Mouse (Mus musculus): ENCODE data around the gene Gm13691. TPM values are rescaled to one million over a fixed set of nuclear protein-coding genes. Genes with fewer than 3 reads are reported as not detected.
"Not testable (repeated sequence)": the region's sequence is repeated elsewhere in the genome, so short reads cannot be mapped to it uniquely, and the experiment has no call there.

Gm13691 gene
- total and polyA plus RNA-seq, 2 experiments from 2014 or later: not detected

DNA sequence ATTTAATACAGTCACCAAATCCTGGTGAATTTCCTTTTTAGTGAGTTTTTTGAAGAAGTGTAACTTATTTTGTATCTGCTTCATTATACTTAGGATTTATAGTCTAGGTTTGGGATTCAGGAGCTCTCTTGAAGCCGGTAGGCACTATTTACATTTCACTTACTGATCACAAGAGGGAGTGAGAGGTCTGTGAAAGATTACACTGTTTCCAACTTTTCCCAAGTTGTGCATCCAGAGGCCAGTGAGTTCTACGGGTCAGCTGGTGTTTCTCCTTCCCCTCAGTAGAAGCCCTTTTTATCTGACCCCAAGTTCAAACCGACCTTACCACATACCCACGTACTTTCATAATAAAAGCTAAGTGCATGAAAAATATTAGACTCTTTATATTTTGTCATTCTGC, 47.0 kb downstream of the Gm13691 start:
- peak; percentile 69 for TF ChIP-seq CTCF (IDR thresholded peaks at IDR 0.05; ENCODE audit: low read depth)
- no peak overlapping the region for H3K4me2 ChIP-seq (ENCODE audit: low read depth, low read length)
- no peaks in the 10 kb centered on the region for H3K4me1 ChIP-seq (ENCODE audit: insufficient read depth, low read length)
- no peaks in the 10 kb centered on the region for H3K9me3 ChIP-seq (ENCODE audit: low read length)
- no peaks in the 10 kb centered on the region for H3K36me3 ChIP-seq (ENCODE audit: insufficient read depth, low read length)
- no peak overlapping the region for H3K27ac ChIP-seq
- DNase-seq (ENCODE audit: low spot score) (peak; percentile 65), ATAC-seq (peak; percentile 45; the same call in 1 of the 2 replicates)
- WGBS: 35% methylated on average over 4 of the region's 4 CpGs
- H3K27me3 ChIP-seq (ENCODE audit: insufficient read depth, low read length): no peaks in the 10 kb centered on the region
- no peak overlapping the region for H3K9ac ChIP-seq (replicated peaks; ENCODE audit: low read length)
- H3K4me3 ChIP-seq (ENCODE audit: low read length): no peak overlapping the region

DNA sequence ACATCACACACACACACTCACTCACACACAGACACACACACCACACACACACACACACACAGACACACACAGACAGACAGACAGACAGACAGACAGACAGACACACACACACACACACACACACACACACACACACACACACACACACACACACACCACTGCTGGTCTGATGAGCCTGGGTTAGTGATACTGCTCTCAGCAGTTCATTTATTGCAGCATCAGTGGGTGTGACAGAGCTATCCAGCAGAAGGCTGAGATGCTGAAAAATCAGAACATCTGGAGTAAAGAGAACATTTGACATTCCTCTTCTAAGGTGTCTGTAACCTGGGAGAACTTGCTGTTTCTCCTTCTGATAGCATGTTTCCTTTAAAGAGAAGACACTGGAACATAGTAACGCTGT, 47.6 kb downstream of the Gm13691 start:
- H3K27me3 ChIP-seq (ENCODE audit: insufficient read depth, low read length); H3K27ac ChIP-seq; ATAC-seq; H3K4me1 ChIP-seq (ENCODE audit: insufficient read depth, low read length); H3K9ac ChIP-seq (replicated peaks; ENCODE audit: low read length); H3K4me3 ChIP-seq (ENCODE audit: low read length); H3K36me3 ChIP-seq (ENCODE audit: insufficient read depth, low read length); H3K9me3 ChIP-seq (ENCODE audit: low read length); H3K4me2 ChIP-seq (ENCODE audit: low read depth, low read length); DNase-seq (ENCODE audit: low spot score): not testable (repeated sequence)
- 79% methylated on average over 1 of the region's 1 CpGs for WGBS

GRCm38 (mm10) chr2:84039277-84039676, 48.9 kb downstream of the Gm13691 start:
- no peak overlapping the region for H3K4me2 ChIP-seq (ENCODE audit: low read depth, low read length)
- no peak overlapping the region for H3K27ac ChIP-seq
- no peak for DNase-seq (ENCODE audit: low spot score)
- no peaks in the 10 kb centered on the region for H3K4me1 ChIP-seq (ENCODE audit: insufficient read depth, low read length)
- H3K9ac ChIP-seq (replicated peaks; ENCODE audit: low read length): no peak overlapping the region
- no peaks in the 10 kb centered on the region for H3K9me3 ChIP-seq (ENCODE audit: low read length)
- no peaks in the 10 kb centered on the region for H3K36me3 ChIP-seq (ENCODE audit: insufficient read depth, low read length)
- 71% methylated on average over 6 of the region's 6 CpGs for WGBS
- no peak for ATAC-seq
- H3K4me3 ChIP-seq (ENCODE audit: low read length): no peak overlapping the region
- TF ChIP-seq CTCF (IDR thresholded peaks at IDR 0.05; ENCODE audit: low read depth): no peak
- no peaks in the 10 kb centered on the region for H3K27me3 ChIP-seq (ENCODE audit: insufficient read depth, low read length)

Other genes with a start within 250 kb of the Gm13691 start
- gene Fam171b, start 177.9 kb upstream of the Gm13691 start, total RNA-seq (2014; rRNA removed): 70.3 and 75.5 TPM in 2 replicates
- 69.0 and 72.1 TPM in 2 replicates for gene Fam171b, start 177.9 kb upstream of the Gm13691 start, polyA plus RNA-seq (2015; fragmentation: Nextera tagmentation; extraction: Ambion mirVana)
- gene Zswim2, start 49.3 kb upstream of the Gm13691 start, total RNA-seq (2014; rRNA removed): not detected in 2 replicates
- not detected in 2 replicates for gene Zswim2, start 49.3 kb upstream of the Gm13691 start, polyA plus RNA-seq (2015; fragmentation: Nextera tagmentation; extraction: Ambion mirVana)
- gene Gm13698, start 34.9 kb upstream of the Gm13691 start, total RNA-seq (2014; rRNA removed): not detected in 2 replicates
- not detected in 2 replicates for gene Gm13698, start 34.9 kb upstream of the Gm13691 start, polyA plus RNA-seq (2015; fragmentation: Nextera tagmentation; extraction: Ambion mirVana)
- not detected in 2 replicates for gene Gm13693, start 29.1 kb upstream of the Gm13691 start, total RNA-seq (2014; rRNA removed)
- gene Gm13693, start 29.1 kb upstream of the Gm13691 start, polyA plus RNA-seq (2015; fragmentation: Nextera tagmentation; extraction: Ambion mirVana): not detected in 2 replicates
- not detected in 2 replicates for gene Gm13695, start 23.2 kb upstream of the Gm13691 start, total RNA-seq (2014; rRNA removed)
- not detected in 2 replicates for gene Gm13695, start 23.2 kb upstream of the Gm13691 start, polyA plus RNA-seq (2015; fragmentation: Nextera tagmentation; extraction: Ambion mirVana)
- not detected in 2 replicates for gene Gm13696, start 17.4 kb upstream of the Gm13691 start, total RNA-seq (2014; rRNA removed)
- gene Gm13696, start 17.4 kb upstream of the Gm13691 start, polyA plus RNA-seq (2015; fragmentation: Nextera tagmentation; extraction: Ambion mirVana): not detected in 2 replicates
- gene Gm13694, start 11.6 kb upstream of the Gm13691 start, total RNA-seq (2014; rRNA removed): not detected in 2 replicates
- not detected in 2 replicates for gene Gm13694, start 11.6 kb upstream of the Gm13691 start, polyA plus RNA-seq (2015; fragmentation: Nextera tagmentation; extraction: Ambion mirVana)
- not detected in 2 replicates for gene Gm13697, start 5.8 kb upstream of the Gm13691 start, total RNA-seq (2014; rRNA removed)
- not detected in 2 replicates for gene Gm13697, start 5.8 kb upstream of the Gm13691 start, polyA plus RNA-seq (2015; fragmentation: Nextera tagmentation; extraction: Ambion mirVana)